Mouse (Mus musculus) left cerebral cortex, postnatal 14 days (tissue): ENCODE data around the gene Csmd2. TPM values are rescaled to one million over a fixed set of nuclear protein-coding genes. Genes with fewer than 3 reads are reported as not detected.

Experiments
- DNase-seq, 2 experiments: peaks; one replicate each; pipeline ENCODE4 v3.0.0; 2021 to 2022; ENCODE audit warnings: low spot score in 2 of 2, mixed read lengths in 1 of 2
- intact Hi-C: fragments of 180-260 bp; cut with DNase I; formaldehyde crosslinking; loops from one replicate; pipeline ENCODE4 v1.15.1; 2025
- total RNA-seq, 2 experiments: library from RNA; stranded (reverse); gene quantifications; 2 replicates each; pipeline ENCODE4 v1.2.3; 2021

Gene Csmd2
- total RNA-seq, 2 experiments from 2014 or later: 56.9 to 61.3 TPM

DNA sequence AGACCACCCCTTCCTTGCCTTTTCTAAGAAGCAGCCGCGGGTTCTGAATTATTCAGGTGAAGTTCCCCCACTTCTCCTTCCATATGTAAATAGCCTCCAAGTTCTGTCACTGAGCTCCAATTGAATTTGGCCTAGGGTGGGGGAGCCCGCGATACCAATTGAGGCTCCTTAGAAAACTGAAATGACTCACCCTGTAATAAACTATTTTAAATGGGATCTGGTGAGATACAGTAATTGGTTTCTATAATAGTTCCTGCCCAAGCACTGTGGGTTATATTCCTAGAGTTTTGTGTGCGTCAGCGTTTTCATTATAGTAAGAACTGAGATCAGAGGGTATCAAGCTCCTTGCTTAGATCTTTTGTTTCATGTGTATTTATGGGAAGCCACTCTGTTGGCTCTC, 287.9 kb downstream of the Csmd2 start:
- DNase-seq: no peak
- intact Hi-C loops: no loop called here

- DNase-seq: peak in 1 of 2 experiments; percentile 51
- intact Hi-C loops: no loop called here
Measured at GRCm38 (mm10) chr4:128285009-128285408, 297.4 kb downstream of the Csmd2 start.

- DNase-seq: no peak
- intact Hi-C loops: no loop called here
Measured at GRCm38 (mm10) chr4:128288095-128288494, 300.4 kb downstream of the Csmd2 start.

DNA sequence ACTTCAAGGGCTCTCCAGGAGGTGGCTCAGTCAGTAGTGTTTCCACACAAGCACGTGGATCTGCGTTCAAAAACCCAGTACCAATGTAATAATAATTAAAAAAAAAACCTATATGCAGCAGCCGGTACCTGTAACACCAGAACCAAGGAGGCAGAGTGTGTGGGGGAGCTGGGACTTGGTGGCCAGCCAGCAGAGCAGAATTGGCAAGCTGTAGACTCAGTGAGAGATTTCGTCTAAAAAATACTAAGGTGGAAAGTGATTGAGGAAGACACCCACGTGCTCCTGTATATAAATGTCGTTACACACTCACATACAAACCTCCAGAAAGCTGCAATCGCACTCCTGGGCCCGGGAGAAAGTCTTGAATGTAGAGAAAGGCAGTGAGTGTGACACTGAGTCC, 316.4 kb downstream of the Csmd2 start:
- intact Hi-C loops: no loop called here
- peak; percentile 67 to 78 for DNase-seq

DNA sequence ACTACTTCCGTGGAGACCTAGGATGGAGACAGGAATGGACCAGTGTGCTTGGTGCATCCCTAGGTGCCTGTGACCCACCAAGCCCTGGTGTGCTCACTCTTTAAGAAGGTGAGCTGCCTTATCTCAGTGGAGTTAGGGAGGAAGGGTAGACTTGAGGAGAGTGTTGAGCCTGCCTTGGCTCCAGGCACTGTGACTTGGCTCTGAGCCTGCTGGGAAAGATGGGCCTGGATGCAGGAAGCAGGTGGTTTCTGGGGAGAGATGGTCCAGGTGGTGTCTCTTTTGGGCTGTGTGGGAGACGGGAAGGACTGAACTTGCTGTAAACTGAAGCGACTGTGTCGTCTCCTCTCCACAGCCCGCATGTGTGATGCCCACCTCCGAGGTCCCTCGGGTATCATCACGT, 318.4 kb downstream of the Csmd2 start:
- no peak for DNase-seq
- intact Hi-C loops: no loop called here

- DNase-seq: no peak
Measured at GRCm38 (mm10) chr4:128315328-128315727, 327.7 kb downstream of the Csmd2 start.

DNA sequence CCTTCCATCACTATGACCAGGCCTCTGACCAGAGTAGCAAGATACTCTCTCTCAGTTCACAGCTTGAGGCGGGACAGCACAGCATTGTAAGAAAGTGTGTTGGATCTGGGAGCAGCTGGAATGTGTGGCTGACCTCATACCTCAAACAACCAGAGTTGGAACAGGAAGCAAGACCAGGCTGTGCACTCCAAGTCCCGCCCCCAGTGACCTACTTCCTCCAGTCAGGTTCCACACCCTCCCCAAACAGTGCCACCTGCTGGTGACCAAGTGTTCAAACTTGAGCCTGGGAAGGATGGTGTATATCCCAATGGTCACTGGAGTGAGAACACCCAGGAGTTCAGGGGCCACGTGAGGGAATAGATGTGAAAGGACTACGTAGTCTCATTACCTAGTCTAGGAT, 330.3 kb downstream of the Csmd2 start:
- peak in 1 of 2 experiments; percentile 44 for DNase-seq
- intact Hi-C loops: no loop called here

More at GRCm38 (mm10) chr4:128315328-128315727, 327.7 kb downstream of the Csmd2 start:
- intact Hi-C loops: no loop called here

- DNase-seq: no peak
- intact Hi-C loops: no loop called here
Measured at GRCm38 (mm10) chr4:128325511-128325910, 337.9 kb downstream of the Csmd2 start.

GRCm38 (mm10) chr4:128326755-128327154, 339.1 kb downstream of the Csmd2 start:
- intact Hi-C loops: no loop called here
- DNase-seq: no peak

GRCm38 (mm10) chr4:128327421-128327820, 339.8 kb downstream of the Csmd2 start:
- intact Hi-C loops: no loop called here
- no peak for DNase-seq

DNA sequence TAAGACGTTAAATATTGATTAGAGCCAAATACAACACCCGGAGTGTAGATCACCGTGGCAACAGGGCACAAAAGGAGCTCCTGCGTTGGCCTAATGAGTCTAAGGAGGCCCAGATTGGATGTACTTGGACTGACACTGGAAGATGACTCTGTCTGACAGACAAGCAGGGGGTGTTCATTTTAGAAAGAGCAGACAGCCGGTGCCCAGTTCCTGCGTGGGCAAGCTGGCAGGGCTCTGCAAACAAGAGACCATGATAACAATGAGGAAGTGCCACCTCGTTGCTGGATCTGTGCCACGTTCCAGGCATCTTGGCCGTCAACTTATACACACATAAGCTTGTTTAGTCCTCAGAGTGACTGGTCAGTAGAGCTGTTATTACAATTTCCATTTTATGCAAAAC, 342.9 kb downstream of the Csmd2 start:
- peak; percentile 45 to 66 for DNase-seq
- intact Hi-C loops: no loop called here

GRCm38 (mm10) chr4:128340457-128340856, 352.8 kb downstream of the Csmd2 start:
- intact Hi-C loops: no loop called here
- DNase-seq: no peak

DNA sequence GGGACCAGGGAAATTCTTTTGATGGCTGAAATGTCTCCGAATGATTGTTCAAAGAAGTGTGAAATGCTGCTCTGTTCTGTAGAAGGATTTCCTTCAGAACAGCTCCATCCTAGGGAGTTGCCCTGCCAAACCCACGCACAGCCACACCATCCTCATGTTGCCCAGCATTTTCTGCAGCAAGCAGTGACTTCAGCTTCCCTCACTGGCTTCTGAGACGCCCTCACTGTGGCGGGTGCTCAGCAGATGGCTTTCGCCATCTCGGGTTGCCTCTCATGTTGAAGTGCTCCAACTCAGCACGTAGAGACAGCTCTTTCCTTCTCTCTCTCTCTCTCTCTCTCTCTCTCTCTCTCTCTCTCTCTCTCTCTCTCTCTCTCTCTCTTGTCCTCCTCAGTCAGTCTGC, 353.7 kb downstream of the Csmd2 start:
- DNase-seq: peak; percentile 28 to 48
- intact Hi-C loops: no loop called here

DNA sequence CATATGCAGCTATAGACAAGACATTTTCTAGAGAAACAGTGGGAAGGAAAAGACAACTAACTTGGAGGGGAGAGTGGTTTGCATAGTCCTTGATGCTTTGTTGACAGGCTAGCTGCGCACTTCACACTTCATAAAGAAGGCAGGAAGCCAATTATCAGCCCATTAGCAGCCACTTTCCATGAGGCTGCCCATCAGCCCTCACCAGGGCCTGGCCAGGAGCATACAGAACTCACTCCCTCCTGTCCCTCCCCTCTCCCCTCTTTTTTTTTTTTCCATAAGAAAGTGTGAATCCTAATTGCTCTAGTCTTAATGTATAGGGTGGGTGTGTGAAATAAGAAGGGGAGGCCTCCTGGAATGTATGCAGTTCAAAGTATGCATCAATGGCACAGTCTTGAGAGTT, 354.6 kb downstream of the Csmd2 start:
- no peak for DNase-seq
- intact Hi-C loops: no loop called here

DNA sequence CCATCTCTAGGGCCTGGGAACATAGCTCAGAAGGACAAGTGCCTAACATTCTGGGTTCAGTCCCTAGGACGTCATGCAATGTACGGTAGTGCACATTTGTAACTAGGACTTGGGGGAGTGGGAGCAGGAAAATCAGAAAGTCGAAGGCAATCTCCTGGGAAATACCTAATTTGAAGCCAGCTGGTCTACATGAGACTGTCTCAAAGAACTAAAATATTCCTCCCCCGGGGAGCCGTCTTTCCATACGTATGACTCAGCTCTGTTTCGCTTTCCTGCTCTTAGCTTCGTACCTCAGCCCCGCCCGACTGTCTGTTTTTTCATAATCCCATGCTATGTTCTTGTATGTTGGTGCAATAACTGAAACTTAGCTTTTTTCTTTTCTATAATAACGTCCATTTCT, 371.1 kb downstream of the Csmd2 start:
- intact Hi-C loops: no loop called here
- DNase-seq: peak; percentile 64 to 80

DNA sequence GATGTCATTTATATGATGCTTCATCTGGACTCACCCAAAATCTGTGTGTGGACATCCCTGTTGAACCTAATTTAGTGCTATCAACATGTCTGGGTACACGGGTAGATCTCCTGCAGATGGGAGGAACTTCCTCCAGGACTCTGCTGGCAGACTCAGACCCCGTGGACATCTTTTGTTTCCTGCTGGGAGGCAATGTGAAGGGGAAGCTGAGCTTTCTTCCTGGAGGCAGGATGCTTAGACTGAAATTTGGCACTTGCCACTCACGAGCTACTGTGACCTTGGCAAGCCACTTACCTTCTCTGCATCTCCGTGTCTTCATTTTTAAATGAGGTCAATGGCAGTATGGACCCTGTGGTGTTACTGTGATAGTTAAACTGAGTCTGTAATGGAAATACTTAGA, 378.2 kb downstream of the Csmd2 start:
- no peak for DNase-seq
- intact Hi-C loops: no loop called here

DNA sequence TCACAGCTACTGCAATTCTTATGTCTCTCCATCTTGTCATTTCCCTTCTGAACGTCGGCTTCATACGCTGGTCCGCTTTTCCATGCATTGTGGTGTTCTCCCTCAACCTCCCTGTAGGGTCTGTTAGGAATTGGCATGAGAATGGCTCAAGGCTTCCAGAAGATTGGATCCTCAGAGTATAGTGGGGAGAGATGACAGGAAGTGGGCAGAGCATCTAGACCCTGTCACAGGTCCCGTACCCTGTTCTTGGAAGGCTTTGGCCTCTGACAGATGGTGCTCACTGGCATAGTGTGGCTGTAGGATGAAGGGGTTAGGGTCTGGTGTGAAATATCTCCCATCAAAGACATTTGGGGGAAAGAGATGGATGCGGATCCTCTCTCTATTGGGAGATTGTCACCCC, 380.4 kb downstream of the Csmd2 start:
- intact Hi-C loops: no loop called here
- DNase-seq: no peak

DNA sequence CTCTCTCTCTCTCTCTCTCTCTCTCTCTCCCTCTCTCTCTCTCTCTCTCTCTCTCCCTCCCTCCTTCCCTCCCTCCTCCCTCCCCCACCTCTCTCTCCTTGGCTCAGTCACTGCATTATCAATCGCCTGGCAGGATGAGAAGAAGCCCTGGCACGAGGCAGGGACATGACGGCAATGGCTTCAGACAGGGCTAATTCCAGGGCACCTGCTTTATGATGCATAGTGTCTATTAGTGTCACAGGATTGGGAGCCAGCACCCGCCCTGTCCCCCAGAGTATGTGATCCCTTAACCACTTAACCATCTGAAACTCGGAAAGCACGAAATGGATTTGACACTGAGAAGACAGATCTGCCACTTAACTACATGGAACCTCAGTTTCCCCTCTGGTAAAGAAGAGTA, 384.1 kb downstream of the Csmd2 start:
- no peak for DNase-seq
- intact Hi-C loops: no loop called here

DNA sequence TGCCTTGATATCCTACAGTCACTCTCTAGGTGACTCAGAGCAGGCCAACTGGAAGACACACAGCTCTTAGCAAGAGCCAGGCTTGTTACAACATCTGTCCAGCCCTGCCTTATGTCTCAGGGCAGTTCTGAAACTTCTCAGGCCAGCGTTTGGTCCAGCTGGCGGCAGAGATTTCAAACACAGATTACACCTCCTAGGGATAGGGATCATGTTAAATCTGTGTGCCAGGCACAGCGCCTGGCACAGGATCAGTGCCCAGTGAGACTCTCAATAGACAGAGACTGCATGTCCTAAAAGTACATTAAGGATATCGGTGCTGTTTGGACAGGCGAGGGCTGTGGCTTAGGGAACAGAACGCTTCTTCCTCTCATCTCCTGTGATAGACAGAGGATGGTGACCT, 385.5 kb downstream of the Csmd2 start:
- intact Hi-C loops: no loop called here
- no peak for DNase-seq

GRCm38 (mm10) chr4:128374051-128374450, 386.4 kb downstream of the Csmd2 start:
- intact Hi-C loops: no loop called here
- no peak for DNase-seq

- DNase-seq: no peak
- intact Hi-C loops: no loop called here
Measured at GRCm38 (mm10) chr4:128378946-128379345, 391.3 kb downstream of the Csmd2 start.

DNA sequence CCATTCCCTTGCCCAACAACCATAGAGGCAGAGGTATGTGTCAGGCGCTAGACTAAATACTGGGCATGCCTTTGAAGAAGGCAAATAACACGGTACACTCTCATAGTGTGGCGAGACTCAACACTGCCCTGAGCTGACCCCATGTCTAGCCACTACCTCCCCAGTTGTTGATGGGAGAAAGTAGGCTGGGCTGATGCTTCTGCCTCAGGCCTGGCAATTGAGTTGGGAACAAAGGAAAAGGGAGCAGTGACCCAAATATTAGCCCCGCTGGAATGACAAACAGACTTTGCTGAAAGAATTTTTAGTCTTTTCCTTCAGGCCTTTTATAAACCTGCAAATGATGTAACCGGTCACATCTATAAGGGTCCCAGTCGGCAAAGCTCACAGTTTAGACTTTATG, 393.7 kb downstream of the Csmd2 start:
- no peak for DNase-seq
- intact Hi-C loops: no loop called here
